In genomic region chr3:123905928-123906721, GRCm38 (mm10) we compare ENCODE assay signal across 9 mouse cellular contexts.
DNase-seq lines count a peak whose midpoint lies in the region; ATAC-seq lines count a peak whose summit lies in the region.
"Had no signal": no experiment of that assay in that cellular context is flagged by ENCODE, and none has a peak within 500 bp of the region (broad histone marks: within the 10 kb centered on the region; RNA-seq: fewer than 3 reads in every experiment).

No protein-coding gene starts in this region.

- no peaks in the 10 kb centered on the region for H3K9me3 ChIP-seq in hindbrain, embryonic 16.5 days (ENCODE audit: control insufficient read depth, low read length)
- no peaks in the 10 kb centered on the region for H3K9me3 ChIP-seq in neural tube, embryonic 15.5 days (replicated peaks)
- no peaks in the 10 kb centered on the region for H3K9me3 ChIP-seq in liver, embryonic 11.5 days (ENCODE audit: control insufficient read depth, low read length)

- H3K27ac ChIP-seq in hindbrain, embryonic 16.5 days (ENCODE audit: low read depth, low read length) = peak overlapping the region; percentile 20; the same call in 1 of the 2 replicates
- H3K27ac ChIP-seq in neural tube, embryonic 15.5 days (replicated peaks) = 0 out of 2 replicates have a peak overlapping the region, but pooled peaks have one; percentile 33
- H3K27ac ChIP-seq in liver, embryonic 11.5 days (ENCODE audit: low read depth, low read length) = no peak overlapping the region

- WGBS in hindbrain, embryonic 16.5 days = 21% methylated on average over 9 of the region's 9 CpGs
- WGBS in neural tube, embryonic 15.5 days = 25% methylated on average over 9 of the region's 9 CpGs
- 39% methylated on average over 9 of the region's 9 CpGs for WGBS in liver, embryonic 11.5 days

- H3K9ac ChIP-seq in hindbrain, embryonic 16.5 days (ENCODE audit: low read depth, low read length) = peak overlapping the region; percentile 38
- no peak overlapping the region for H3K9ac ChIP-seq in neural tube, embryonic 15.5 days (replicated peaks)
- no peak overlapping the region for H3K9ac ChIP-seq in liver, embryonic 11.5 days (ENCODE audit: low read depth, low read length)

- ATAC-seq in hindbrain, embryonic 16.5 days = peak; percentile 89
- 0 out of 2 replicates have a peak, but pooled peaks have one; percentile 59 for ATAC-seq in neural tube, embryonic 15.5 days (ENCODE audit: low FRiP score)
- ATAC-seq in liver, embryonic 11.5 days (replicated peaks; ENCODE audit: low FRiP score) = no peak

- peak overlapping the region; percentile 19 for H3K4me2 ChIP-seq in hindbrain, embryonic 16.5 days (ENCODE audit: low read length)
- H3K4me2 ChIP-seq in neural tube, embryonic 15.5 days = no peak overlapping the region
- no peak overlapping the region for H3K4me2 ChIP-seq in liver, embryonic 11.5 days

- peak; percentile 11 to 23 for DNase-seq in kidney, postnatal 4 days
- DNase-seq in kidney, adult 9 months = no peak
- peak; percentile 39 to 43 for DNase-seq in cerebellum, postnatal 25 days
- no peak for DNase-seq in left cerebral cortex, postnatal 25 days (ENCODE audit: low spot score in 2 of 2)
- DNase-seq in thymus, postnatal 0 days (ENCODE audit: low spot score) = no peak
- no peak for DNase-seq in liver, embryonic 11.5 days (ENCODE audit: low spot score)
- DNase-seq: thymus, postnatal 4 days had no signal

- no peak overlapping the region for H3K4me3 ChIP-seq in hindbrain, embryonic 16.5 days (ENCODE audit: low read length)
- no peak overlapping the region for H3K4me3 ChIP-seq in neural tube, embryonic 15.5 days (replicated peaks)
- no peak overlapping the region for H3K4me3 ChIP-seq in liver, embryonic 11.5 days (ENCODE audit: low read depth, low read length)

- intact Hi-C loops in left cerebral cortex, postnatal 25 days (cut with DNase I) = no loop called here

- H3K27me3 ChIP-seq in hindbrain, embryonic 16.5 days (replicated peaks; ENCODE audit: control insufficient read depth, insufficient read depth, low read length) = no peaks in the 10 kb centered on the region
- H3K27me3 ChIP-seq in neural tube, embryonic 15.5 days (replicated peaks) = no peaks in the 10 kb centered on the region
- H3K27me3 ChIP-seq in liver, embryonic 11.5 days (replicated peaks; ENCODE audit: control insufficient read depth, insufficient read depth, low read length) = no peaks in the 10 kb centered on the region

- H3K4me1 ChIP-seq in hindbrain, embryonic 16.5 days (ENCODE audit: control insufficient read depth, insufficient read depth, low read depth, low read length) = peaks cover 4% of the 10 kb centered on the region; the same call in 1 of the 2 replicates
- H3K4me1 ChIP-seq in neural tube, embryonic 15.5 days = peaks cover 6% of the 10 kb centered on the region
- no peaks in the 10 kb centered on the region for H3K4me1 ChIP-seq in liver, embryonic 11.5 days (replicated peaks; ENCODE audit: control insufficient read depth, insufficient read depth, low read length)

- H3K36me3 ChIP-seq in hindbrain, embryonic 16.5 days (ENCODE audit: control insufficient read depth, insufficient read depth, low read length) = no peaks in the 10 kb centered on the region
- no peaks in the 10 kb centered on the region for H3K36me3 ChIP-seq in neural tube, embryonic 15.5 days
- no peaks in the 10 kb centered on the region for H3K36me3 ChIP-seq in liver, embryonic 11.5 days (ENCODE audit: control insufficient read depth, insufficient read depth, low read length)

Comparison
In these comparisons a context has a peak if more than half of its experiments do, and no peak if none do; other contexts are left out.
1. DNase-seq: peak in kidney, postnatal 4 days (2 of 2) and cerebellum, postnatal 25 days (2 of 2); none in kidney, adult 9 months (single experiment), left cerebral cortex, postnatal 25 days (0 of 2), thymus, postnatal 0 days (single experiment) and liver, embryonic 11.5 days (single experiment).